Mouse (Mus musculus) WW6 (cell line): Measurements from ENCODE around the gene Vmn2r87.
"Not testable (repeated sequence)": the region's sequence is repeated elsewhere in the genome, so short reads cannot be mapped to it uniquely, and the experiment has no call there.

Experiments
- DNase-seq: peaks from one replicate; pipeline ENCODE4 v3.0.0-alpha.2; 2013; ENCODE audit warnings: low read depth, low spot score

The Vmn2r87 gene

DNA sequence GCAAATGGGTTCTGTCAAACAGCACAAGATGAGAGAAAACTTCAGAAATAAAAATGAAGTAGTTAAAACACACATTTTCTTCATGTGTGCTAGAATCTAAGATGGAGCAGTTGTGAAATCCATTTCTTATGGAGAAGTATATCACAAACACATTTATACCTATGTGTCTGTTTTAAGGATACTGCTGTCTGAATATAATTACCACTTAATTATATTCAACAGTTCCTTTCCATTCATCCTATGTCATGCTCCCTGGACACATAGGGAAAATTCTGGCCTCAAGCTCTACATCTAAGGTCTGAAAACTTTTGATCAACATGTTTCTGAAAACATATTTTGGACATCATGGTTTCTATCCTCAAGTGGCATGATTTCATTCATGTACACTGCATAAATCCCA lies at the start of gene Vmn2r87:
Vmn2r87 (minus strand) TSS at position 101 of the 400 bp plus-strand sequence.
- DNase-seq = no peak

DNA sequence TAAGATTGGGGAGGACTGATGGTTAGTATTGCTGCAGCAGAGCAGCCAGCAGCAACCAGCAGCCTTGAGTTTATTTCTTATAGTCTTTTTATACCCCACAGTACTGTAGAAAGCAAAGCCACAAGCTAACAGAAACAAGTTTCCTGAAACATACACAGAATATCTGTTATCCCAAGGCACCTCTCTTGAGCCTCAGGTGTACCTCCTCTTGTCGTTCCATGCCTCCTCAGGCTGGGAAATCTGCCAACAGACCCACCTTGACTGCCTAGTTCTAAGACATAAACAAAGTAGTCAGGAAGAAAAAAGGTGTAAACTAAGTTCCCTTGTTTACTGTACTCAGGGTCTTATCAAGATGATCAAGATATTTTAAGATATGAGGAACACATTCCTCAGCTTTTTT lies 47.1 kb upstream of the Vmn2r87 start:
- not testable (repeated sequence) for DNase-seq

DNA sequence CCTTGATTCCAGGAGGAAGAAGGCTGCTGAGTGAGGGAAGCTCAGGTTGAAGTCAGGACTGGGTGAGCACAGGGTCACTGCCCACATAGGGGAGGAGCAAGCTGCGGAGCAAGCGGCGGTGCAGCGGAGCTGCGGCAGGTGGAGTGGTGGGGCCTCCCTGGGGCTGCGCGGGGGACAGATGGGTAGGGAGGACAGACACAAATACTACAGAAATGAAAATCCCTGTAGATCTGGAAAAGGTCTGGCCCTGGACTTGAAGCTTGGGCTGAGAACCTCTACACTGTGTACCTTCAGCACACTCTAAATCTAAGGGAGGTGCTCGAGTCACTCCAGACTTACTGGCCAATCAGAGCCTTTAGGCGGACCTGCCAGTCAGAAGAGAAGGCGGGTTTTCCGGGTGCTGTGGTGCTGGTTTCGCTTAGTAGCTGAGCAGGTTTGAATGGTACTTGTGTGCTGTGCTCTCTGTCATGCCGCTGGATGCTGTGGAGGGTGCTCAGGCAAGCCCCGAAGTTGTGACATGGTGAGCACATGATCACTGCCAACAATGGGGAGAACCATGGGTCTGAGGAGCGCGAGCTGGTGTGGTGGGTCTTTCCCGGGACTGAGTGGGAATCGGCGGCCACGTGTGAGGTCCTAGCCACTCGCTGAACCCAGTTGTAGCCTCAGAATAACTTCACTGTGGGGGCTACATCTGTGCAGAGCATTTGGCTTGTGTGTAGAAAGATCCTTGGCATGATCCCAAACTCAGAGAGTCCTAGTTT lies 44.9 kb upstream of the Vmn2r87 start:
- peak; percentile 57 for DNase-seq

DNA sequence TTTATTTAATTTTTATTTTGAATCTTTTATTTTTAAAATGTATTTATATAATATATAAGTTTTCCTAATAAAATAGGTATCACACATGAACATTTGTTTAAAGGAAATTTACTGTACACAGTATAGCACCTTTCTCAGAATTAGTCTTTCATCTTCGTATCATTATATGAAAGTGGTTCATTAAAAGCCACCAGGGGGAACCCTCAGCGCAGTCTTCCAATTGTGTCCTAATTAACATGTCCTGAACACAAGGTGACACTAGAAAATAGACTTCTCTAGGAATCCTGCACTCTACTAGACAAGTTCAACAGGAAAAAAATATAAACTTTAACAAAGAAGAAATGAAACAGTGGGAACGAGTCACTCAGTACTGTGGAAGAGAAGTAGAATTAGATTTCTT lies 38.9 kb upstream of the Vmn2r87 start:
- DNase-seq = no peak

DNA sequence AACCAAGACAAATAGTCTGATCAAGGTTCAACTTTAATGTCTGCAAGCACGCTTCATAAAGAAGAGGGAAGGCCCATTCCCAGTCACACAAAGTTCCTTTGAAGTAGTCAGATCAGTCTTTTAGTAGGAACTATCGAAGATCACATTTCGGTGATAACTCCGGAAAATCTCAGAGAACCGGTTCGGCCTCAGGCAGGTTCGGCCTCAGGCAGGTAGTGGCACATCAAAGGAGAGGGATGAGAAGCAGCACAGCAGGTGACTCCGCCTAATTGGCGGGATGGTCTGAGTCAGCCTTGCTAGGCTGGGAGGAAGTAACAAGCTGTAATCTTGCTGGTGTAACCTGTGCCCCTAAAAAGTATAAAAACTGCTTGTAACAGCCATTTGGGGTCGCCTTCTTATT lies 30.7 kb upstream of the Vmn2r87 start:
- DNase-seq = peak; percentile 18

DNA sequence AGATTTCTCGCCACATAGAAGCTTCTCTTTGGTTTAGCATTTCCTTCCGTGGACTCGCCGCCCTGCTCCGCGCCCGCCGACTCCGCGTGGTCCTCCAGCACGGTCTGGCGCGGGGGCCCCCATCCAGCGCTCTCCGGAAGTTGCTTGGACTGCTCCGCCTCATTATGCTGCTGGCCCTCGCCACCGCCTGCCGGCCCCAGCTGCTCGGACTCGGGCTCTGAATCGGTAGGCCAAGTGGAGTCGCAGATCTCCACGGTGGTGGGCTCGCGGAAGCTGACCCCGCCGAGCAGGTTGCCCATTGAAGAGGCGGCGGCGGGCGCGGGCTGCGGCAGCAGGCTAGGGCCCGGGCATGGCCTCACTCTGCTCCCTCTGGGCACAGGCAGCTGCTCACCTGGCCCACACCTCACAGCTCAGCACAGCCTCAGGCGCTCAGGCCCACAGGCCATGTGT lies 26.9 kb downstream of the Vmn2r87 start:
- peak; percentile 4 for DNase-seq

DNA sequence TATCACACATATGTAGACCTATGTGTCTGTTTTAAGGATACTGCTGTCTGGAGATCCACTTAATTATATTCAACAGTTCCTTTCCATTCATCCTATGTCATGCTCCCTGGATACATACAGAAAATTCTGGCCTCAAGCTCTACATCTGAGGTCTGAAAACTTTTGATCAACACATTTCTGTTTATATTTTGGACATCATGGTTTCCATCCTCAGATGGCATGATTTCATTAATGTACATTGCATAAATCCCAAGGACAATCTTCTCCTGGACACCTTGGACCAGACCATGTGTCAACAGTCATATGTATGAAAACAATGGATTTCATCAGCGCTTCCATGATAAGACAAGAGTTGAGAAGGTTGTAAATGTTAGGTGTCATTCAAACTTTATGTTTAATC lies 41.2 kb downstream of the Vmn2r87 start, which contains the start of gene Vmn2r86:
Vmn2r86 (minus strand) TSS at position 101 of the 400 bp plus-strand sequence.
- DNase-seq = not testable (repeated sequence)

DNA sequence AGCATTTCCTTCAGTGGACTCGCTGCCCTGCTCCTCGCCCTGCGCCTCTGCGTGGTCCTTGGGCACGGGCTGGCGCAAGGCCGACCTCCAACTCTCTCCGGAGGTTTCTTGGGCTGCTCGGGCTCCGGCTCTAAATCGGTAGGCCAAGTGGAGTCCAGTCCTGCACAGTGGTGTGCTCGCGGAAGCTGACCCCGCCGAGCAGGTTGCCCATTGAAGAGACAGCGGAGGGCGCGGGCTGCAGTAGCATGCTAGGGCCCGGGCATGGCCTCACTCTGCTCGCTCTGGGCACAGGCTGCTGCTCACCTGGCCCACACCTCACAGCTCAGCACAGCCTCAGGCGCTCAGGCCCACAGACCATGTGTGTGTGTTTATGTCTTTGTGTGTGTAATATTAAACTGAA lies 52.4 kb downstream of the Vmn2r87 start:
- no peak for DNase-seq

DNA sequence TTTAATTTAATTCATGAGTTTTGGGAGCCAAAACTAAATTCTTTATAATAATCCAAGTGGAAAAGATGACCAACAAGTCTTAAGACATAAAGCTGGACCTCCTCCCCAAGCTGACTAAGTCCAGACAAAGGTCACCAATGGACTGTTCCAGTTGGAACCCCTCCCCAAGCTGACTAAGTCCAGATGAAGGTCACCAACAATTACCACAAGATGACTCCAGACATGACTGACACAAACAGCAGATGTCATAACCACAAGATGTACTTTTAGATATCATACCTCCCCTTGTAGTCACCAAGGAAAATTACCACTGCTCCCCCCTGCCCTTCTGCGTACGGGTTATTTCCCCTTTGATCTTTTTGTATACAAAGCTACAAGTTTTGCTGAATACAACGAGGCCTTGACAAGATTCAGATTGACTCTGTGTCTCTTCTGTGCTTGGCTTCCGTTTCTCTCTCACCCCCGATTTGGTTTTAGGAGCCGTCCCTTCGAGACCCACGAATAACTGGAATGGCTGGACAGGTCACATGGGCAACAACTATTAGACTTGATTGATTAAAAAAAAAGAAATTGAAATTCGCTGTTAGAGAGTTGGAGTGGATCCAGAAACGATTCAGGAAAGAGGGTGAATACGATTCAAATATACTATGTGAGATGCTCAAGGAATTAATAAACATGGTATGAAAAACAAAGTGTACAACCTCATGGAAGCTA lies 62.9 kb downstream of the Vmn2r87 start:
- not testable (repeated sequence) for DNase-seq

DNA sequence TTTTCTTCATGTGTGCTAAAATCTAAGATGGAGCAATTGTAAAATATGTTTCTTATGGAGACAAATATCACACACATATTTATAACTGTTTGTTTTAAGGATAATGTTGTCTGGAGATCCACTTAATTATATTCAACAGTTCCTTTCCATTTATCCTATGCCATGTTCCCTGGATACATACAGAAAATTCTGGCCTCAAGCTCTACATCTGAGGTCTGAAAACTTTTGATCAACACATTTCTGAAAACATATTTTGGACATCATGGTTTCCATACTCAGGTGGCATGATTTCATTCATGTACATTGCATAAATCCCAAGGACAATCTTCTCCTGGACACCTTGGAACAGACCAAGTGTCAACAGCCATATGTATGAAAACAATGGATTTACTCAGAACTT lies 67.6 kb downstream of the Vmn2r87 start, which contains the start of gene Vmn2r85:
Vmn2r85 (minus strand) TSS at position 101 of the 400 bp plus-strand sequence.
- DNase-seq = not testable (repeated sequence)

DNA sequence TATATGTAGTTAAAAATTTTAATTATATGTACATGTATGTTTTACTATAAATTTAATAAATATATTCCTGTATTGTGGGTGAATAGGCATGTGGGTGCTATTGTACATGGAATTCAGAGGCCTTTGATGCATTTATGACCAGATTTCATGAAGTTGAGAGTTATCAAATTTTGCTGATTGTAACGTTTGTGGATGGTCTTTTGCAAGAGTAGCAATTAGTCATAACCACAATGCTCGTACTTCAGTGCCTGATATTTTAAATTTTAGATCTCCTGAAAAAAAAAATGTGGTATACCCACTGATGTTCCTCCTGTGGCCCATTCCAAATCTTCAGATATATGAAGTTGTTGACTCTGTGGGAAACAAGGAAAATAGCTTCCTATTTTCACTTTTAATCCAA lies 74.8 kb downstream of the Vmn2r87 start:
- DNase-seq = not testable (repeated sequence)
